Mouse (Mus musculus) C2C12 (cell line): ENCODE measurements around the gene Ppara.

Experiments used
- CTCF ChIP-seq: IDR thresholded peaks from one replicate; pipeline ENCODE4 v1.5.1; 2011; ENCODE audit not compliant: control insufficient read depth, insufficient read depth, insufficient read length
- MAX ChIP-seq: IDR thresholded peaks from one replicate; pipeline ENCODE4 v1.6.1; 2011; ENCODE audit warnings: mild to moderate bottlenecking, control low read depth
- MYOG ChIP-seq: IDR thresholded peaks from one replicate; pipeline ENCODE4 v1.6.1; 2011; ENCODE audit not compliant: control insufficient read depth, insufficient read length; ENCODE audit errors: extremely low read depth

GRCm38 (mm10) chr15:85688734-85689133, 46.0 kb upstream of the Ppara start:
- TF ChIP-seq MAX (no peak), CTCF (no peak), MYOG (no peak)
